Mouse (Mus musculus): ENCODE data around the gene Fkbp1b. TPM values are rescaled to one million over a fixed set of nuclear protein-coding genes. Genes with fewer than 3 reads are reported as not detected.
"Not testable (repeated sequence)": the region's sequence is repeated elsewhere in the genome, so short reads cannot be mapped to it uniquely, and the experiment has no call there.

Gene Fkbp1b
- total RNA-seq (2014; rRNA removed; ENCODE audit: low replicate concordance): 0.34 and 1.5 TPM in 2 replicates
- 5.2 and 6.2 TPM in 2 replicates for polyA plus RNA-seq (2015; fragmentation: Nextera tagmentation; extraction: Ambion mirVana)

- Histone ChIP-seq H3K36me3 (replicated peaks; ENCODE audit: control insufficient read depth, insufficient read depth, low read length) (no peaks in the 10 kb centered on the region), H3K27ac (ENCODE audit: low read depth) (no peak within 1 kb of the TSS), H3K9me3 (replicated peaks; ENCODE audit: control insufficient read depth, low read length) (no peaks in the 10 kb centered on the region), H3K4me3 (ENCODE audit: low read depth, low read length) (peak within 1 kb of the TSS; percentile 58), H3K4me1 (ENCODE audit: control insufficient read depth, insufficient read depth) (peaks cover 6% of the 10 kb centered on the region; the same call in 1 of the 2 replicates), H3K4me2 (ENCODE audit: low read depth, low read length) (peak within 1 kb of the TSS; percentile 78), H3K9ac (replicated peaks; ENCODE audit: low read depth, low read length) (peak within 1 kb of the TSS; percentile 38), H3K27me3 (ENCODE audit: control insufficient read depth, insufficient read depth, low read length) (no peaks in the 10 kb centered on the region)
- TF ChIP-seq CTCF (IDR thresholded peaks at IDR 0.05; ENCODE audit: low read depth) (no peak), EP300 (IDR thresholded peaks at IDR 0.05; ENCODE audit: low read depth) (no peak)
- peak; percentile 40 for ATAC-seq (ENCODE audit: insufficient read depth, low read depth)
- DNase-seq (ENCODE audit: low spot score): peak; percentile 43
- under 1% methylated on average over 37 of the region's 37 CpGs for WGBS
Observed at GRCm38 (mm10) chr12:4841392-4841887, at the start of gene Fkbp1b. Gene Fkbp1b (minus strand): TSS chr12:4841591.

DNA sequence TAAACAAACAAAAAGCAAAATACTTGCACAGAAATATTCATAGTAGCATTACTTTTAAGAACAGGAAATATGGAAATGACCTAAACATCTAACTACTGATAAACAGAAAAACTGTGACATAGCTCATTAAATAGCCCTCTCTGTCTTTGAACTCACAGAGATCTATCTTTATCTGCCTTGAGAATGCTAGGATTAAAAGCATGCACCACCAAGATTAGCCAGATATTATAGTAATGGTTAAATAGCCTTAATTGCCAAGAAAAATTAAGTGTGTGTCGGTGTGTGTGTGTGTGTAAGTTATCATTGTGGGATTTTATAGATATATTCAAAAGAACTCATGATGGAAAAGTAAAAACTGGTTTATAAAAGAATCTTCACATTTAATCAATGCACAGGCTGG is 48.5 kb upstream of the Fkbp1b start:
- no peak for TF ChIP-seq EP300 (IDR thresholded peaks at IDR 0.05; ENCODE audit: low read depth)
- no peak for TF ChIP-seq CTCF (IDR thresholded peaks at IDR 0.05; ENCODE audit: low read depth)
- Histone ChIP-seq H3K4me1 (ENCODE audit: control insufficient read depth, insufficient read depth) (no peaks in the 10 kb centered on the region; the same call in 1 of the 2 replicates), H3K36me3 (replicated peaks; ENCODE audit: control insufficient read depth, insufficient read depth, low read length) (0 out of 2 replicates have a peak, but pooled peaks cover 24% of the 10 kb centered on the region), H3K4me2 (ENCODE audit: low read depth, low read length) (no peak overlapping the region), H3K4me3 (ENCODE audit: low read depth, low read length) (no peak overlapping the region), H3K27me3 (ENCODE audit: control insufficient read depth, insufficient read depth, low read length) (no peaks in the 10 kb centered on the region), H3K9ac (replicated peaks; ENCODE audit: low read depth, low read length) (no peak overlapping the region), H3K27ac (ENCODE audit: low read depth) (no peak overlapping the region), H3K9me3 (replicated peaks; ENCODE audit: control insufficient read depth, low read length) (no peaks in the 10 kb centered on the region)
- ATAC-seq (ENCODE audit: insufficient read depth, low read depth): no peak
- WGBS: 94% methylated on average over 1 of the region's 1 CpGs
- no peak for DNase-seq (ENCODE audit: low spot score)

DNA sequence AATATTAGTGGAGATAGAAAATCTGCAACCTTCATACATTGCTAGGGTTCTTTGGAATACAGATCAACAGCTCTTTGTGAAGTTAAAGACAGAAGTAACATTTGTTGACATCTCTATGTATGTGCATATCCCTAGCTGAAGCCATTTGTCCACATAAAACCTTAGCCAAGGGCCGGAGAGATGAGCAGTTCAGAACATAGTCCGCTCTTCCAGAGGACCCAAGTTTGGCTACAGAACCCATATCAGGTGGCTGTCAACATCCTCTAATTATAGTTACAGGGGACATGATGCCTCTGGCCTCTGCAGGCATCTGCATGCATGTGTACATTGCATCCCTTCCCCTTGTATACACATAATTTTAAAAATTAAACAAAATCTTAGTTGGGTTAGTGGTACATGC is 47.9 kb upstream of the Fkbp1b start:
- H3K4me1 ChIP-seq (ENCODE audit: control insufficient read depth, insufficient read depth): no peaks in the 10 kb centered on the region; the same call in 1 of the 2 replicates
- H3K36me3 ChIP-seq (replicated peaks; ENCODE audit: control insufficient read depth, insufficient read depth, low read length): 0 out of 2 replicates have a peak, but pooled peaks cover 25% of the 10 kb centered on the region
- 30% methylated on average over 2 of the region's 2 CpGs for WGBS
- no peak for ATAC-seq (ENCODE audit: insufficient read depth, low read depth)
- no peaks in the 10 kb centered on the region for H3K27me3 ChIP-seq (ENCODE audit: control insufficient read depth, insufficient read depth, low read length)
- no peak overlapping the region for H3K4me2 ChIP-seq (ENCODE audit: low read depth, low read length)
- no peaks in the 10 kb centered on the region for H3K9me3 ChIP-seq (replicated peaks; ENCODE audit: control insufficient read depth, low read length)
- DNase-seq (ENCODE audit: low spot score): no peak
- no peak overlapping the region for H3K27ac ChIP-seq (ENCODE audit: low read depth)
- no peak overlapping the region for H3K4me3 ChIP-seq (ENCODE audit: low read depth, low read length)
- TF ChIP-seq EP300 (IDR thresholded peaks at IDR 0.05; ENCODE audit: low read depth) (no peak), CTCF (IDR thresholded peaks at IDR 0.05; ENCODE audit: low read depth) (no peak)
- no peak overlapping the region for H3K9ac ChIP-seq (replicated peaks; ENCODE audit: low read depth, low read length)

DNA sequence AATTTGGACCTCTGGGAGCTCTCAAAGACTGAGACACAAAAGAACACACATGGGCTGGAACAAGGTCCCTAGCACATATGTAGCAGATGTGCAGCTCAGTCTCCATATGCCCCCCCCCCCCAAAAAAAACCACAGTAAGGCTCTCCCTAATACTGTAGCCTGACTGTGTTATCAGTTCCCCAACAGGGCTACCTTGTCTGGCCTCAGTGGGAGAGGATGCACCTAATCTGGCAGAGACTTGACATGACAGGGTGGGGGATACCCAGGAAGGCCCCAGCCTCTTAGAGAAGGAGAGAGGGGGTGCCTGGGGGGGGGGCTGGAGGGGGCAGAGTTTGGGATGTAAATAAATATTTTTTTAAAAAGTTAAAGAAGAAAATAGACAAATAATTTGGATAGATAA is 47.3 kb upstream of the Fkbp1b start:
- Histone ChIP-seq H3K9ac (replicated peaks; ENCODE audit: low read depth, low read length) (no peak overlapping the region), H3K4me1 (ENCODE audit: control insufficient read depth, insufficient read depth) (no peaks in the 10 kb centered on the region; the same call in 1 of the 2 replicates), H3K4me2 (ENCODE audit: low read depth, low read length) (no peak overlapping the region), H3K9me3 (replicated peaks; ENCODE audit: control insufficient read depth, low read length) (no peaks in the 10 kb centered on the region), H3K27ac (ENCODE audit: low read depth) (no peak overlapping the region), H3K4me3 (ENCODE audit: low read depth, low read length) (no peak overlapping the region), H3K36me3 (replicated peaks; ENCODE audit: control insufficient read depth, insufficient read depth, low read length) (0 out of 2 replicates have a peak, but pooled peaks cover 21% of the 10 kb centered on the region), H3K27me3 (ENCODE audit: control insufficient read depth, insufficient read depth, low read length) (no peaks in the 10 kb centered on the region)
- DNase-seq (ENCODE audit: low spot score) (no peak), ATAC-seq (ENCODE audit: insufficient read depth, low read depth) (no peak)
- no peak for TF ChIP-seq EP300 (IDR thresholded peaks at IDR 0.05; ENCODE audit: low read depth)
- TF ChIP-seq CTCF (IDR thresholded peaks at IDR 0.05; ENCODE audit: low read depth): no peak

GRCm38 (mm10) chr12:4886581-4886980 is 45.2 kb upstream of the Fkbp1b start:
- not testable (repeated sequence) for H3K9me3 ChIP-seq (replicated peaks; ENCODE audit: control insufficient read depth, low read length); H3K27ac ChIP-seq (ENCODE audit: low read depth); ATAC-seq (ENCODE audit: insufficient read depth, low read depth); H3K4me1 ChIP-seq (ENCODE audit: control insufficient read depth, insufficient read depth); DNase-seq (ENCODE audit: low spot score); H3K9ac ChIP-seq (replicated peaks; ENCODE audit: low read depth, low read length); H3K27me3 ChIP-seq (ENCODE audit: control insufficient read depth, insufficient read depth, low read length); H3K4me2 ChIP-seq (ENCODE audit: low read depth, low read length); H3K4me3 ChIP-seq (ENCODE audit: low read depth, low read length)
- 94% methylated on average over 4 of the region's 4 CpGs for WGBS
- peaks cover 34% of the 10 kb centered on the region for H3K36me3 ChIP-seq (replicated peaks; ENCODE audit: control insufficient read depth, insufficient read depth, low read length)

DNA sequence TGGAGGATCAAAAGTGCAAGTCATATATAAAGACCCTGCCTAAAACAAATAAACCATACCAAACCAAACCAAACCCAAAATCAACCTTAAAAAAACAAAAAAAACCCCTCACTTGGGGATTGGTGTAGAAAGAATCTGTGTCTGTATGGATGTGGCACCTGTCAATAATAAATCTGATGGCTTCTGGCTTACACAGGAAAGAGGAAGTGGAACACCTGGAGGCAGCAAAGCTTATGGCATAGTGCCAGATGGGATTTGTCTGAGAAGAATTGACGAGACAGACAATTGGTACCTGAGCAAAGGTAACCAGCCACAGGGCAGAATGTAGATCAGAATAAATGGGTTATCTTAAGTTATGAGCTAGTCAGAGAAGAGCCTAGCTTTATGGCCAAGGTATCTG is 43.7 kb upstream of the Fkbp1b start:
- DNase-seq (ENCODE audit: low spot score): no peak
- no peaks in the 10 kb centered on the region for H3K9me3 ChIP-seq (replicated peaks; ENCODE audit: control insufficient read depth, low read length)
- H3K4me3 ChIP-seq (ENCODE audit: low read depth, low read length): no peak overlapping the region
- no peak overlapping the region for H3K9ac ChIP-seq (replicated peaks; ENCODE audit: low read depth, low read length)
- H3K4me2 ChIP-seq (ENCODE audit: low read depth, low read length): no peak overlapping the region
- WGBS: 74% methylated on average over 1 of the region's 1 CpGs
- no peaks in the 10 kb centered on the region for H3K27me3 ChIP-seq (ENCODE audit: control insufficient read depth, insufficient read depth, low read length)
- TF ChIP-seq CTCF (IDR thresholded peaks at IDR 0.05; ENCODE audit: low read depth): no peak
- TF ChIP-seq EP300 (IDR thresholded peaks at IDR 0.05; ENCODE audit: low read depth): no peak
- no peaks in the 10 kb centered on the region; the same call in 1 of the 2 replicates for H3K4me1 ChIP-seq (ENCODE audit: control insufficient read depth, insufficient read depth)
- peaks cover 29% of the 10 kb centered on the region for H3K36me3 ChIP-seq (replicated peaks; ENCODE audit: control insufficient read depth, insufficient read depth, low read length)
- H3K27ac ChIP-seq (ENCODE audit: low read depth): no peak overlapping the region
- no peak for ATAC-seq (ENCODE audit: insufficient read depth, low read depth)

All from heart, postnatal 0 days (tissue).